Mouse (Mus musculus) olfactory bulb, adult 2 months (tissue): ENCODE measurements around the gene Fdx1. TPM values are rescaled to one million over a fixed set of nuclear protein-coding genes. Genes with fewer than 3 reads are reported as not detected.

Source experiments
- H3K27ac ChIP-seq: fragments of 200-500 bp; 2 replicates; pipeline ENCODE4 v1.5.1; 2012; ENCODE audit warnings: low read depth, low read length; ENCODE audit not compliant: insufficient read depth
- H3K4me1 ChIP-seq: fragments of 200-500 bp; 2 replicates; pipeline ENCODE4 v1.6.1; 2012; ENCODE audit warnings: low read length; ENCODE audit not compliant: control insufficient read depth, insufficient read depth
- H3K4me3 ChIP-seq: fragments of 200-500 bp; 2 replicates; pipeline ENCODE4 v1.5.1; 2012; ENCODE audit warnings: mild to moderate bottlenecking, low read depth, low read length, moderate library complexity; ENCODE audit not compliant: insufficient read depth
- CTCF ChIP-seq: fragments of 200-500 bp; IDR thresholded peaks from 2 replicates; pipeline ENCODE4 v1.5.1; 2012; ENCODE audit warnings: low read depth, mild to moderate bottlenecking, low read length, moderate library complexity; ENCODE audit not compliant: insufficient read depth
- POLR2A ChIP-seq: fragments of 200-500 bp; IDR thresholded peaks from 2 replicates; pipeline ENCODE4 v1.6.1; 2012; ENCODE audit warnings: mild to moderate bottlenecking, low read depth, low read length, moderate library complexity; ENCODE audit not compliant: insufficient read depth
- WGBS: fragments of 180-500 bp; shearing (Covaris S2); methylation state at CpG from one replicate; pipeline ENCODE4 v1.1.7; 2018; 5-methylcytosine and 5-hydroxymethylcytosine counted together
- polyA plus RNA-seq: library from polyadenylated mRNA; stranded (reverse); fragments of >200 nt; gene quantifications from 2 replicates; pipeline ENCODE4 v1.2.4, GENCODE M21; 2012; ENCODE audit warnings: low replicate concordance; ENCODE audit not compliant: missing spikeins, insufficient read depth, insufficient read length

Fdx1 gene
- polyA plus RNA-seq, 1 experiment: not detected

- TF ChIP-seq CTCF (no peak), POLR2A (no peak)
- Histone ChIP-seq H3K4me3 (no peak overlapping the region), H3K27ac (no peak overlapping the region), H3K4me1 (no peaks in the 10 kb centered on the region)
- WGBS: 94% methylated on average over 4 of the region's 4 CpGs
These were observed 11.5 kb upstream of the Fdx1 start for GRCm38 (mm10) chr9:51974871-51975270.

GRCm38 (mm10) chr9:51973846-51974245 lies 10.5 kb upstream of the Fdx1 start:
- Histone ChIP-seq H3K4me1 (no peaks in the 10 kb centered on the region), H3K4me3 (no peak overlapping the region), H3K27ac (no peak overlapping the region)
- WGBS: 75% methylated on average over 3 of the region's 3 CpGs
- TF ChIP-seq POLR2A (no peak), CTCF (no peak)

GRCm38 (mm10) chr9:51966373-51966772 lies 3.0 kb upstream of the Fdx1 start:
- Histone ChIP-seq H3K4me3 (no peak overlapping the region), H3K27ac (no peak overlapping the region), H3K4me1 (no peaks in the 10 kb centered on the region)
- TF ChIP-seq CTCF (no peak), POLR2A (no peak)

GRCm38 (mm10) chr9:51964110-51964509 lies 754 bp upstream of the Fdx1 start:
- Histone ChIP-seq H3K27ac (no peak overlapping the region), H3K4me1 (no peaks in the 10 kb centered on the region; the same call in 1 of the 2 replicates), H3K4me3 (no peak overlapping the region)
- no peak for TF ChIP-seq CTCF
- no peak for TF ChIP-seq POLR2A
- 82% methylated on average over 6 of the region's 6 CpGs for WGBS

- no peak for TF ChIP-seq CTCF
- no peak for TF ChIP-seq POLR2A
- 37% methylated on average over 6 of the region's 6 CpGs for WGBS
- Histone ChIP-seq H3K4me3 (no peak overlapping the region), H3K27ac (no peak overlapping the region), H3K4me1 (no peaks in the 10 kb centered on the region; the same call in 1 of the 2 replicates)
These were observed 2.0 kb downstream of the Fdx1 start for GRCm38 (mm10) chr9:51961190-51961909.

- 84% methylated on average over 2 of the region's 2 CpGs for WGBS
- H3K27ac ChIP-seq: no peak overlapping the region
- TF ChIP-seq CTCF: no peak
- no peak for TF ChIP-seq POLR2A
- H3K4me3 ChIP-seq: no peak overlapping the region
- no peaks in the 10 kb centered on the region; the same call in 1 of the 2 replicates for H3K4me1 ChIP-seq
These were observed 3.0 kb downstream of the Fdx1 start for GRCm38 (mm10) chr9:51960331-51960730.

- H3K4me1 ChIP-seq: no peaks in the 10 kb centered on the region; the same call in 1 of the 2 replicates
- TF ChIP-seq POLR2A (no peak), CTCF (no peak)
- no peak overlapping the region for H3K27ac ChIP-seq
- H3K4me3 ChIP-seq: no peak overlapping the region
These were observed 4.4 kb downstream of the Fdx1 start for GRCm38 (mm10) chr9:51958981-51959380.

- TF ChIP-seq POLR2A (no peak), CTCF (no peak)
- H3K27ac ChIP-seq: no peak overlapping the region
These were observed 6.3 kb downstream of the Fdx1 start for GRCm38 (mm10) chr9:51957025-51957424.

GRCm38 (mm10) chr9:51956484-51956883 lies 6.9 kb downstream of the Fdx1 start:
- Histone ChIP-seq H3K4me1 (no peaks in the 10 kb centered on the region; the same call in 1 of the 2 replicates), H3K27ac (no peak overlapping the region), H3K4me3 (no peak overlapping the region)
- 80% methylated on average over 2 of the region's 2 CpGs for WGBS
- TF ChIP-seq CTCF (no peak), POLR2A (no peak)

More at GRCm38 (mm10) chr9:51957025-51957424, 6.3 kb downstream of the Fdx1 start:
- no peak overlapping the region for H3K4me3 ChIP-seq
- H3K4me1 ChIP-seq: no peaks in the 10 kb centered on the region; the same call in 1 of the 2 replicates
- 91% methylated on average over 8 of the region's 8 CpGs for WGBS

GRCm38 (mm10) chr9:51951337-51951736 lies 12.0 kb downstream of the Fdx1 start:
- no peaks in the 10 kb centered on the region for H3K4me1 ChIP-seq
- no peak for TF ChIP-seq POLR2A
- no peak for TF ChIP-seq CTCF
- WGBS: 66% methylated on average over 2 of the region's 2 CpGs
- H3K4me3 ChIP-seq: no peak overlapping the region
- H3K27ac ChIP-seq: no peak overlapping the region
